Mouse (Mus musculus): ENCODE data around the gene Defb25. TPM values are rescaled to one million over a fixed set of nuclear protein-coding genes. Genes with fewer than 3 reads are reported as not detected.

Defb25 gene
- polyA plus RNA-seq, 1 experiment from 2014 or later = 4.9 TPM

DNA sequence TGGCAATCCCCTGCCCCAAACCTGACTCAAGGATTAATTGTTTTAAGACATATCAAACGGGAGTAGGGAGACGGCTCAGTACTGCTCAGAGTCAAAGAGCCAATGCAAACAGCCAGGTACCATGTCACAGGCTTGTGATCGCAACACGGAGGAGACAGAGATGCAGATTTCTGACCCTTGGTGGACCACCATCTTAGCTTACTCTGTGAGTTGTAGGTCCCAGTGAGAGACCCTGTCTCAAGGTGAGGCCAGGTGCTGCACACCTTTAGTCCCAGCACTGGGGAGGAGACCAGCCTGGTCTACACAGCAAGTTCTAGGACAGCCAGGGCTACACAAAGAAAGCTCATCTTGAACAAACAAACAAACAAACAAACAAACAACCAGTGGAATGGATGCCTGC, 14.5 kb upstream of the Defb25 start:
- H3K36me3 ChIP-seq (ENCODE audit: insufficient read depth, low read length) = 0 out of 2 replicates have a peak, but pooled peaks cover 3% of the 10 kb centered on the region
- ATAC-seq (no peak), DNase-seq (ENCODE audit: low spot score) (no peak)
- H3K4me1 ChIP-seq (ENCODE audit: insufficient read depth, low read depth, low read length) = peaks cover 5% of the 10 kb centered on the region; the same call in 1 of the 2 replicates
- no peak overlapping the region for H3K4me3 ChIP-seq (ENCODE audit: low read depth, low read length)
- H3K9me3 ChIP-seq (ENCODE audit: low read length) = no peaks in the 10 kb centered on the region
- TF ChIP-seq EP300 (IDR thresholded peaks at IDR 0.05) (no peak), CTCF (IDR thresholded peaks at IDR 0.05) (no peak)
- 77% methylated on average over 4 of the region's 4 CpGs for whole genome bisulfite sequencing
- H3K4me2 ChIP-seq (replicated peaks; ENCODE audit: low read depth, low read length) = no peak overlapping the region
- no peak overlapping the region for H3K9ac ChIP-seq (replicated peaks; ENCODE audit: low read depth)
- peak overlapping the region; percentile 88 for H3K27ac ChIP-seq (ENCODE audit: low read length)
- H3K27me3 ChIP-seq (replicated peaks; ENCODE audit: insufficient read depth, low read length) = no peaks in the 10 kb centered on the region

DNA sequence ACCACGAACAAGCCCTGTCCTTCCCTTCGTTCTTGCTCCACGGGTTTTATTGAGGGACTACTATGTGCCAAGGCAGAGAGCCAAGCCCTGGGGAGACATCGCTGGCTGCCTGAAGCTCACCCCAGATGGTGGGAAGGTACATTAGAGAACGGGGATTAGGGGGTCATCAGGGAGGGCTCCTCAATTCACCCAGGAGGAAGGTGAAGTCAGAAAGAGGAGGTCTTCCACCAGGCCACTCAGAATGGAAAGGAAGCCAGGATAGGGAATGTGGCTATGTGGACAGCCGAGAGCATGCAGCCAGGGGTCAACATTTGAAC, 14.1 kb upstream of the Defb25 start:
- Histone ChIP-seq H3K36me3 (ENCODE audit: insufficient read depth, low read length) (0 out of 2 replicates have a peak, but pooled peaks cover 3% of the 10 kb centered on the region), H3K27ac (ENCODE audit: low read length) (peak overlapping the region; percentile 88), H3K9me3 (ENCODE audit: low read length) (no peaks in the 10 kb centered on the region), H3K27me3 (replicated peaks; ENCODE audit: insufficient read depth, low read length) (no peaks in the 10 kb centered on the region), H3K9ac (replicated peaks; ENCODE audit: low read depth) (no peak overlapping the region), H3K4me3 (ENCODE audit: low read depth, low read length) (no peak overlapping the region), H3K4me2 (replicated peaks; ENCODE audit: low read depth, low read length) (no peak overlapping the region), H3K4me1 (ENCODE audit: insufficient read depth, low read depth, low read length) (peaks cover 5% of the 10 kb centered on the region; the same call in 1 of the 2 replicates)
- WGBS = 54% methylated on average over 6 of the region's 6 CpGs
- DNase-seq (ENCODE audit: low spot score) (no peak), ATAC-seq (no peak)
- TF ChIP-seq CTCF (IDR thresholded peaks at IDR 0.05) (no peak), EP300 (IDR thresholded peaks at IDR 0.05) (no peak)

DNA sequence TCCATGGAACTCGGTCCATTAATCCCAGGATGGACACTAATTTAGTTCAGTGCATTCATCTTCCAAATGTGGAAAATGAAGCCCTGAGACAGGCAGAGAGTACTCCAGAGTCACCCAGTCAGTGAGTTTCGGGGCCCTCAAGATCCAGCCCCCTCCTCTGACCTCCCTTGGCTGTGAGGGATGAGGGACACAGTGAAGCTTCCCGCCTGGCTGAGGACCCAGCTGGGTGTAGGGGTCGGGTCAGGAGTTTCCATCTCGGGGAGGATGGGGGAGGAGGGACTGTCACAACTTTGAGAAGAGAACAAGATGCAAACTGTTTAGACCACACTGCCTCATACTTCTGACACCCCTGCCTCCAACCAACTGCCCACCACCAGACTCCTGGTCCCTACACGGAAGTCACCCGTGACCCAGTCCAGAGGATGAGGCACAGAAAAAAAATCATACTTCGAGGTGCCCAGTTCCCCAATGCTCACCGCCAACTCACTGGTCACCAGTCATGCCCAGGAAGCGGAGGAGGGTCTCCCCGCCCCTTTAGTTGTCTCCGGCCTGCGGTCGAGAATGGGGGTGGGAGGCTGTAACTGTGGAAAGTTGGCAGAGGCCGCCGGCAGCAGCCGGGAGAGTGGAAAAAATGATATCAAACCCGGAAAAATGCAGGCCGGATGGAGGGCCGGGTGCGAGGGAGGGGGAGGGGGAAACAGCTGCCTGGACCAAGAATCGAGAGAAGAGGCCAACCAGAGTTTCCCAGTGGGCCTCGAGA, 13.6 kb upstream of the Defb25 start:
- 0 out of 2 replicates have a peak overlapping the region, but pooled peaks have one; percentile 12 for H3K4me2 ChIP-seq (replicated peaks; ENCODE audit: low read depth, low read length)
- 0 out of 2 replicates have a peak, but pooled peaks cover 3% of the 10 kb centered on the region for H3K36me3 ChIP-seq (ENCODE audit: insufficient read depth, low read length)

DNA sequence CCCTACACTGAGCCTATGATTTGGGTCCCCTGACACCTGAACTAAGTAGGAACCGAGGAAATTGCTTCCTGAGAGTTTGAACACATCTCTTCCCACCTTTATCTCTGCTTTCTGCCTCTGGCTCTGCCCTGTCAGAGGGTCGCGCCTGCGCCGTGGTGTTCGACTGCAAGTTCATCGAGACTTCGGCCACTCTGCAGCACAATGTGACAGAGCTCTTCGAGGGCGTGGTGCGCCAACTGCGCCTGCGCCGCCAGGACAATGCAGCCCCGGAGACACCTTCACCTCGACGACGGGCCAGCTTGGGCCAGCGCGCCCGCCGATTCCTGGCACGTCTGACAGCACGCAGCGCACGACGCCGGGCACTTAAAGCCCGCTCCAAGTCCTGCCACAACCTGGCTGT, 11.5 kb upstream of the Defb25 start:
- 0 out of 2 replicates have a peak, but pooled peaks cover 3% of the 10 kb centered on the region for H3K36me3 ChIP-seq (ENCODE audit: insufficient read depth, low read length)
- no peak for DNase-seq (ENCODE audit: low spot score)
- no peak overlapping the region for H3K4me2 ChIP-seq (replicated peaks; ENCODE audit: low read depth, low read length)
- H3K9ac ChIP-seq (replicated peaks; ENCODE audit: low read depth) = no peak overlapping the region
- H3K4me3 ChIP-seq (ENCODE audit: low read depth, low read length) = no peak overlapping the region
- WGBS = 65% methylated on average over 29 of the region's 29 CpGs
- H3K9me3 ChIP-seq (ENCODE audit: low read length) = no peaks in the 10 kb centered on the region
- ATAC-seq = no peak
- H3K27me3 ChIP-seq (replicated peaks; ENCODE audit: insufficient read depth, low read length) = no peaks in the 10 kb centered on the region
- no peak overlapping the region for H3K27ac ChIP-seq (ENCODE audit: low read length)
- TF ChIP-seq CTCF (IDR thresholded peaks at IDR 0.05) (no peak), EP300 (IDR thresholded peaks at IDR 0.05) (no peak)
- peaks cover 5% of the 10 kb centered on the region; the same call in 1 of the 2 replicates for H3K4me1 ChIP-seq (ENCODE audit: insufficient read depth, low read depth, low read length)

More for the DNA sequence above, 13.6 kb upstream of the Defb25 start:
- no peak for TF ChIP-seq CTCF (IDR thresholded peaks at IDR 0.05)
- TF ChIP-seq EP300 (IDR thresholded peaks at IDR 0.05) = no peak; the same call in none of the 2 replicates
- 38% methylated on average over 23 of the region's 23 CpGs for WGBS
- Histone ChIP-seq H3K9ac (replicated peaks; ENCODE audit: low read depth) (no peak overlapping the region), H3K27ac (ENCODE audit: low read length) (peak overlapping the region; percentile 88), H3K27me3 (replicated peaks; ENCODE audit: insufficient read depth, low read length) (no peaks in the 10 kb centered on the region), H3K4me3 (ENCODE audit: low read depth, low read length) (no peak overlapping the region), H3K4me1 (ENCODE audit: insufficient read depth, low read depth, low read length) (peaks cover 5% of the 10 kb centered on the region; the same call in 1 of the 2 replicates), H3K9me3 (ENCODE audit: low read length) (no peaks in the 10 kb centered on the region)
- DNase-seq (ENCODE audit: low spot score) (peak; percentile 92), ATAC-seq (peak; percentile 90)

DNA sequence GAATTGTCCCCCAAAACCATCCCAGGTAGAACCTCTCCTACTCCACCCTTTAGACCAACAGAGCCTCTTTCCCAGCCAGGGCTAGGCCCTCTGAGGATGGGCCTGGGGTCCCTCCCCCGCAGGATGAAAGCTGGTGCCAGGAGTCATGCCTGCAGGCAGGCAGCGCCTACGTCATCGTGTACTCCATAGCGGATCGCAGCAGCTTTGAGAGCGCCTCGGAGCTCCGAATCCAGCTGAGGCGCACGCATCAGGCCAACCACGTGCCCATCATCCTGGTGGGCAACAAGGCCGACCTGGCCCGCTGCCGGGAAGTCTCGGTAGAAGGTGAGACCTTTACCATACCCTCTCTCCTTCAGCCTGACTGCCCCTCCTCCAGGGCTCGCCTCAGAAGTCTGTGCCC, 10.5 kb upstream of the Defb25 start:
- Histone ChIP-seq H3K36me3 (ENCODE audit: insufficient read depth, low read length) (0 out of 2 replicates have a peak, but pooled peaks cover 3% of the 10 kb centered on the region), H3K4me1 (ENCODE audit: insufficient read depth, low read depth, low read length) (peaks cover 5% of the 10 kb centered on the region; the same call in 1 of the 2 replicates), H3K4me3 (ENCODE audit: low read depth, low read length) (no peak overlapping the region), H3K27me3 (replicated peaks; ENCODE audit: insufficient read depth, low read length) (no peaks in the 10 kb centered on the region), H3K27ac (ENCODE audit: low read length) (0 out of 2 replicates have a peak overlapping the region, but pooled peaks have one; percentile 27), H3K4me2 (replicated peaks; ENCODE audit: low read depth, low read length) (0 out of 2 replicates have a peak overlapping the region, but pooled peaks have one; percentile 14), H3K9me3 (ENCODE audit: low read length) (no peaks in the 10 kb centered on the region), H3K9ac (replicated peaks; ENCODE audit: low read depth) (no peak overlapping the region)
- no peak for ATAC-seq
- no peak for TF ChIP-seq CTCF (IDR thresholded peaks at IDR 0.05)
- no peak for TF ChIP-seq EP300 (IDR thresholded peaks at IDR 0.05)
- DNase-seq (ENCODE audit: low spot score) = peak; percentile 61
- WGBS = 9% methylated on average over 15 of the region's 17 CpGs

DNA sequence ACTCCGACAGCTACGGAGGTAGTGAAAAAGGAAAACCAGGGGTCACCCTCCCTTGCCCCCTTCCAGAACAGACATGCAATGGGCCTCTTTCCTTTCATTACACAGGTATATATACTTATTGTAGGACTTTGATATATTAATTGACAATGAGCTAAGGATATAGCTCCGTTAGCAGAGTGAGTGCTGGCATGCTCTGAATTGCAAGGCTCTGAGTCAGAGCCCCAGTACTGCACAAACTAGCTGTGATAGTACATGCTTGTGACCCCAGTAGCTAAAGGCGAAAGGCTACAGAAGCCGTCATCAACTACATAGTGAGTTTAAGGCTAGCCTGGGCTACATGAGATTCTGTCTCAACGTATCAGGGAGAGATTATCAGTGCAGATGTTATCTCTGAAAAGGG, 7.1 kb upstream of the Defb25 start:
- no peaks in the 10 kb centered on the region for H3K4me1 ChIP-seq (ENCODE audit: insufficient read depth, low read depth, low read length)
- H3K4me2 ChIP-seq (replicated peaks; ENCODE audit: low read depth, low read length) = no peak overlapping the region
- H3K27ac ChIP-seq (ENCODE audit: low read length) = no peak overlapping the region
- no peaks in the 10 kb centered on the region for H3K27me3 ChIP-seq (replicated peaks; ENCODE audit: insufficient read depth, low read length)
- no peak overlapping the region for H3K9ac ChIP-seq (replicated peaks; ENCODE audit: low read depth)
- no peak overlapping the region for H3K4me3 ChIP-seq (ENCODE audit: low read depth, low read length)
- no peaks in the 10 kb centered on the region for H3K9me3 ChIP-seq (ENCODE audit: low read length)
- 0 out of 2 replicates have a peak, but pooled peaks cover 3% of the 10 kb centered on the region for H3K36me3 ChIP-seq (ENCODE audit: insufficient read depth, low read length)
- DNase-seq (ENCODE audit: low spot score) = no peak
- TF ChIP-seq CTCF (IDR thresholded peaks at IDR 0.05) = no peak
- no peak for ATAC-seq
- 77% methylated on average over 6 of the region's 6 CpGs for WGBS

Data from lung, postnatal 0 days (tissue).